Mouse (Mus musculus) thymus, adult 2 months (tissue): Measurements from ENCODE around the gene Adgrb3. TPM values are rescaled to one million over a fixed set of nuclear protein-coding genes. Genes with fewer than 3 reads are reported as not detected.

Experiments used
- DNase-seq: peaks from one replicate; pipeline ENCODE4 v3.0.0; 2021
- H3K27ac ChIP-seq: fragments of 200-500 bp; 2 replicates; pipeline ENCODE4 v1.5.1; 2012; ENCODE audit warnings: low read length, control low read depth; ENCODE audit not compliant: control insufficient read depth, insufficient read depth
- H3K27me3 ChIP-seq: fragments of 200-500 bp; 2 replicates; pipeline ENCODE4 v1.6.1; 2012; ENCODE audit warnings: mild to moderate bottlenecking, low read length, moderate library complexity, mixed read lengths; ENCODE audit not compliant: control insufficient read depth, insufficient read depth
- H3K36me3 ChIP-seq: fragments of 200-500 bp; 2 replicates; pipeline ENCODE4 v1.6.1; 2012; ENCODE audit warnings: mild to moderate bottlenecking, low read length, moderate library complexity; ENCODE audit not compliant: control insufficient read depth, insufficient read depth
- H3K4me1 ChIP-seq: fragments of 200-500 bp; replicated peaks from 2 replicates; pipeline ENCODE4 v1.6.1; 2012; ENCODE audit warnings: low read length; ENCODE audit not compliant: control insufficient read depth, insufficient read depth
- H3K4me3 ChIP-seq: fragments of 200-500 bp; 2 replicates; pipeline ENCODE4 v1.5.1; 2012; ENCODE audit warnings: mild to moderate bottlenecking, low read length, control low read depth, moderate library complexity; ENCODE audit not compliant: control insufficient read depth, insufficient read depth
- CTCF ChIP-seq: fragments of 200-500 bp; IDR thresholded peaks from 2 replicates; pipeline ENCODE4 v1.5.1; 2012; ENCODE audit warnings: mild to moderate bottlenecking, control low read depth, low read length, moderate library complexity, borderline replicate concordance; ENCODE audit not compliant: control insufficient read depth, poor library complexity, insufficient read depth; ENCODE audit errors: extremely low read depth
- POLR2A ChIP-seq: fragments of 200-500 bp; IDR thresholded peaks from 2 replicates; pipeline ENCODE4 v1.6.1; 2012; ENCODE audit warnings: mild to moderate bottlenecking, low read length, control low read depth, moderate library complexity; ENCODE audit not compliant: control insufficient read depth, poor library complexity, insufficient read depth; ENCODE audit errors: extremely low read depth
- WGBS: fragments of 180-500 bp; shearing (Covaris S2); methylation state at CpG from one replicate; pipeline ENCODE4 v1.1.7; 2018; 5-methylcytosine and 5-hydroxymethylcytosine counted together
- polyA plus RNA-seq: library from polyadenylated mRNA; depleted of rRNA; stranded (reverse); fragments of >200 nt; gene quantifications from 2 replicates; pipeline ENCODE4 v1.2.3, GENCODE M21; 2012

The Adgrb3 gene
- polyA plus RNA-seq, 1 experiment, result 0.05 TPM

- H3K4me3 ChIP-seq, result no peak overlapping the region
- 95% methylated on average over 4 of the region's 4 CpGs for WGBS
- TF ChIP-seq CTCF, result no peak
- no peak for TF ChIP-seq POLR2A
- H3K27ac ChIP-seq, result no peak overlapping the region
- H3K36me3 ChIP-seq, result no peaks in the 10 kb centered on the region
- no peaks in the 10 kb centered on the region for H3K4me1 ChIP-seq
- DNase-seq, result no peak
- no peaks in the 10 kb centered on the region for H3K27me3 ChIP-seq
Measured at GRCm38 (mm10) chr1:25697179-25697578, 132.3 kb downstream of the Adgrb3 start.

- Histone ChIP-seq H3K36me3 (no peaks in the 10 kb centered on the region), H3K27me3 (no peaks in the 10 kb centered on the region), H3K4me1 (no peaks in the 10 kb centered on the region), H3K27ac (no peak overlapping the region), H3K4me3 (no peak overlapping the region)
- 73% methylated on average over 3 of the region's 3 CpGs for WGBS
- no peak for DNase-seq
- TF ChIP-seq CTCF, result no peak
- no peak for TF ChIP-seq POLR2A
Measured at GRCm38 (mm10) chr1:25696771-25697170, 132.7 kb downstream of the Adgrb3 start.

GRCm38 (mm10) chr1:25682118-25682517, 147.4 kb downstream of the Adgrb3 start:
- H3K27me3 ChIP-seq, result no peaks in the 10 kb centered on the region
- H3K27ac ChIP-seq, result no peak overlapping the region
- no peak for TF ChIP-seq CTCF
- no peak for TF ChIP-seq POLR2A
- H3K4me3 ChIP-seq, result no peak overlapping the region
- H3K4me1 ChIP-seq, result no peaks in the 10 kb centered on the region
- WGBS, result 80% methylated on average over 3 of the region's 3 CpGs
- no peak for DNase-seq
- no peaks in the 10 kb centered on the region for H3K36me3 ChIP-seq

- no peak for TF ChIP-seq POLR2A
- no peak for TF ChIP-seq CTCF
- H3K4me1 ChIP-seq, result no peaks in the 10 kb centered on the region
- no peak overlapping the region for H3K4me3 ChIP-seq
- H3K27ac ChIP-seq, result no peak overlapping the region
- DNase-seq, result no peak
- H3K27me3 ChIP-seq, result no peaks in the 10 kb centered on the region
- no peaks in the 10 kb centered on the region for H3K36me3 ChIP-seq
- WGBS, result 58% methylated on average over 2 of the region's 2 CpGs
Measured at GRCm38 (mm10) chr1:25679656-25680055, 149.9 kb downstream of the Adgrb3 start.

GRCm38 (mm10) chr1:25652717-25653116, 176.8 kb downstream of the Adgrb3 start:
- no peaks in the 10 kb centered on the region for H3K4me1 ChIP-seq

GRCm38 (mm10) chr1:25644256-25644655, 185.3 kb downstream of the Adgrb3 start:
- H3K27me3 ChIP-seq, result no peaks in the 10 kb centered on the region
- no peak overlapping the region for H3K4me3 ChIP-seq
- H3K4me1 ChIP-seq, result no peaks in the 10 kb centered on the region
- TF ChIP-seq POLR2A (no peak), CTCF (no peak)
- 93% methylated on average over 5 of the region's 5 CpGs for WGBS
- no peak overlapping the region for H3K27ac ChIP-seq
- no peak for DNase-seq
- no peaks in the 10 kb centered on the region for H3K36me3 ChIP-seq

More at GRCm38 (mm10) chr1:25652717-25653116, 176.8 kb downstream of the Adgrb3 start:
- Histone ChIP-seq H3K27ac (no peak overlapping the region), H3K4me3 (no peak overlapping the region), H3K36me3 (no peaks in the 10 kb centered on the region), H3K27me3 (no peaks in the 10 kb centered on the region)
- TF ChIP-seq CTCF (no peak), POLR2A (no peak)
- 94% methylated on average over 1 of the region's 1 CpGs for WGBS
- no peak for DNase-seq

GRCm38 (mm10) chr1:25621458-25621857, 208.0 kb downstream of the Adgrb3 start:
- Histone ChIP-seq H3K27ac (no peak overlapping the region), H3K4me3 (no peak overlapping the region), H3K27me3 (no peaks in the 10 kb centered on the region), H3K4me1 (no peaks in the 10 kb centered on the region), H3K36me3 (no peaks in the 10 kb centered on the region)
- no peak for DNase-seq
- no peak for TF ChIP-seq CTCF
- TF ChIP-seq POLR2A, result no peak
- WGBS, result 75% methylated on average over 4 of the region's 4 CpGs
